Mouse (Mus musculus) small intestine, adult 2 months (tissue): ENCODE data around the gene St8sia1. TPM values are rescaled to one million over a fixed set of nuclear protein-coding genes. Genes with fewer than 3 reads are reported as not detected.
A peak's percentile ranks its signal among the peaks of the same experiment; 100 is the strongest.
"Not testable (repeated sequence)": the region's sequence is repeated elsewhere in the genome, so short reads cannot be mapped to it uniquely, and the experiment has no call there.

Source experiments
- H3K27ac ChIP-seq: fragments of 200-500 bp; 2 replicates; pipeline ENCODE4 v1.5.1; 2012; ENCODE audit warnings: low read depth, low read length, control low read depth, inconsistent platforms; ENCODE audit not compliant: insufficient read depth
- H3K27me3 ChIP-seq: fragments of 200-500 bp; 2 replicates; pipeline ENCODE4 v1.6.1; 2012; ENCODE audit warnings: mild to moderate bottlenecking, moderate library complexity, low read length, inconsistent platforms; ENCODE audit not compliant: control insufficient read depth, insufficient read depth
- H3K36me3 ChIP-seq: fragments of 200-500 bp; 2 replicates; pipeline ENCODE4 v1.6.1; 2012; ENCODE audit warnings: mild to moderate bottlenecking, low read length, control low read depth, inconsistent platforms; ENCODE audit not compliant: control insufficient read depth, insufficient read depth
- H3K4me1 ChIP-seq: fragments of 200-500 bp; 2 replicates; pipeline ENCODE4 v1.6.1; 2012; ENCODE audit warnings: low read length, inconsistent platforms, mixed read lengths; ENCODE audit not compliant: control insufficient read depth, insufficient read depth, insufficient read length
- H3K4me3 ChIP-seq: fragments of 200-500 bp; 2 replicates; pipeline ENCODE4 v1.5.1; 2012; ENCODE audit warnings: low read depth, mild to moderate bottlenecking, control low read depth, inconsistent platforms, low read length, moderate library complexity
- CTCF ChIP-seq: fragments of 200-500 bp; IDR thresholded peaks from 2 replicates; pipeline ENCODE4 v1.5.1; 2012; ENCODE audit warnings: low read depth, mild to moderate bottlenecking, control low read depth, inconsistent platforms, low read length, moderate library complexity, mixed read lengths; ENCODE audit not compliant: insufficient replicate concordance, insufficient read length; ENCODE audit errors: extremely low read depth
- POLR2A ChIP-seq: fragments of 200-500 bp; IDR thresholded peaks from 2 replicates; pipeline ENCODE4 v1.6.1; 2012; ENCODE audit warnings: low read depth, mild to moderate bottlenecking, control low read depth, inconsistent platforms, low read length, moderate library complexity
- WGBS: fragments of 180-500 bp; shearing (Covaris S2); methylation state at CpG from one replicate; pipeline ENCODE4 v1.1.7; 2018; 5-methylcytosine and 5-hydroxymethylcytosine counted together
- polyA plus RNA-seq: library from polyadenylated mRNA; depleted of rRNA; stranded (reverse); fragments of >200 nt; gene quantifications from 2 replicates; pipeline ENCODE4 v1.2.3, GENCODE M21; 2012; rRNA removed

Gene St8sia1
- polyA plus RNA-seq = 0.05 and 0.19 TPM in 2 replicates

DNA sequence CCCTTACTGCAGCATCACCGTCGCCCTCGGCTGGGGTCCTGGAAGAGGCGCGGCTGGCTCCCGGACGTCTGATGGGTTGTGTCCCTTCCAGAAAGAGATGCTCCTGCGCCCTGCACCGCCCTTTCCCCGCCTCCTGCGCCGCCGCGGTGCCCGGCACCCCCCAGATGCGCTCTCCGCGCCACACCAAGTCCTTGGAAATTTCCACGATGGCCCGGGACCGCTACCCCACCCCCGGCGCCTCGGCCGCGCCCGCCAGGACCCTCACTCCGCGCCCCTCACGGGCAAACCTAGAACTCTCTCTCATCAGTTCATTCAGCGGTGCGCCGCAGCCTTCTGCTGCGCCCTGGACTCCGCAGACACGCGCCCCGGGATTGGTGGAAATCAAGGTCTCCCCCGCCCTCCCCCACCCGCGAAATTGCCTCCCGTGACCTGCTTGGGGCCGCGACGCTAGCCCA is at the start of gene St8sia1:
TSS of gene St8sia1 (minus strand) at position 377 of the 455 bp plus-strand sequence.
- WGBS = 3% methylated on average over 45 of the region's 45 CpGs
- Histone ChIP-seq H3K27ac (no peak within 1 kb of the TSS), H3K4me3 (peak within 1 kb of the TSS; percentile 53), H3K27me3 (0 out of 2 replicates have a peak, but pooled peaks cover 3% of the 10 kb centered on the region), H3K36me3 (no peaks in the 10 kb centered on the region), H3K4me1 (no peaks in the 10 kb centered on the region)
- TF ChIP-seq CTCF = no peak
- no peak for TF ChIP-seq POLR2A

DNA sequence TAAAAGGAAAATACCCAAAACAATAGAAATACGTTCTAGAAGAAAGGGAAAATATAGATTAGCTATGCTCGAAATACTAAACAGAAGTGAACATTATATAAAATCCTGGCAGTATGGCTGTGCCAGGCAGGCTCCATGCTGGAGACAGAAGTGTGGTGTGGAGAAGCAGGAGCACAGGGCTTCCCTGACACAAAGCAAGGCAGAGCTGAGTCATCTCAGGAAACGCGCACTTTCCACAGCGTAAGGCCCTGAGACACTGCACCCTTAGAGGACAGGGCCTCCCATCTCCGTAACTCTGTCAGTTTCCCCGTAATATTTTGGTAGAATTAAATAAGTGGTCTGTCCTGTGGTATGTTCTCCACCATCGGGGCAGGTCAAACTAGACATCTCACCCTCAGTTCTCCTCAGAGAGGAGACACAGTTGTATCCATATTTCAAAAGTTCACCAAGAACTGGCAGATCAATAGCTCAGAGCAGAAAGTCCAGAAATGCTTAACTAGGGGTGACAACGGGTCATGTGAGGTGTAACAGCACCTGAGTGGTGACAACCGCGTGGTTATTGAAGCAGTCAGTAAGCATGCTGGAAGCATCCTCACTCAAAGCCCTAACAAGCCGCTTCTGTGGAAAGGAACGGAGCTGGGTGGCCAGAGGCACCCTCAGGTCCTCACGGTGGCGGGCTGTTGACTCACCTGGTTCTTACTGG is 48.4 kb upstream of the St8sia1 start:
- Histone ChIP-seq H3K36me3 (peaks cover 31% of the 10 kb centered on the region), H3K4me1 (no peaks in the 10 kb centered on the region), H3K27me3 (no peaks in the 10 kb centered on the region), H3K27ac (no peak overlapping the region), H3K4me3 (no peak overlapping the region)
- 94% methylated on average over 15 of the region's 15 CpGs for WGBS
- no peak for TF ChIP-seq CTCF
- no peak for TF ChIP-seq POLR2A

GRCm38 (mm10) chr6:143008865-143009264 is 44.6 kb upstream of the St8sia1 start:
- H3K4me1 ChIP-seq = no peaks in the 10 kb centered on the region
- H3K4me3 ChIP-seq = no peak overlapping the region
- 83% methylated on average over 5 of the region's 5 CpGs for WGBS

GRCm38 (mm10) chr6:143005209-143005608 is 41.0 kb upstream of the St8sia1 start:
- WGBS = 91% methylated on average over 9 of the region's 9 CpGs
- not testable (repeated sequence) for H3K4me1 ChIP-seq, H3K27me3 ChIP-seq, H3K27ac ChIP-seq, H3K4me3 ChIP-seq, H3K36me3 ChIP-seq

More at GRCm38 (mm10) chr6:143008865-143009264, 44.6 kb upstream of the St8sia1 start:
- Histone ChIP-seq H3K27ac (no peak overlapping the region), H3K27me3 (no peaks in the 10 kb centered on the region), H3K36me3 (peaks cover 22% of the 10 kb centered on the region)
- no peak for TF ChIP-seq CTCF
- TF ChIP-seq POLR2A = no peak

DNA sequence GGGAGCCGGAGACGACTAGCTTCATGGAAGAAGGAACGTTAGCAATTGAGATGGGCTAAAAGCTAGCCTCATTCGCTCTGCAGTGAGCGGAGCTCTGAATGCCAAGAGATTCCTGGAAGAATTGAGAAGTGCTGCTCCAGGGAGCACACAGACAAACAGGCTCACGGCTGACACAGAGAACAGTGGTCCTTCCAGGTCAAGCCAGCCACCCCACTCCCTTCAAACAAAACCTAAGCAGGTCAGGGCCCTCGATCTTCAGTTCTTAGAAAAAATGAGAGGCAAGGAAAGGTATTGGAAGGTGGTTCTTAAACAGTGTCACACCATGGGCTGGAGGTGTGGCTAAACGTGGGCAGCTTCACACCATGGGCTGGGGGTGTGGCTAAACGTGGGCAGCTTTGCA is 40.5 kb upstream of the St8sia1 start:
- H3K27ac ChIP-seq = no peak overlapping the region
- no peak overlapping the region for H3K4me3 ChIP-seq
- no peaks in the 10 kb centered on the region for H3K36me3 ChIP-seq
- TF ChIP-seq CTCF (no peak), POLR2A (no peak)
- H3K27me3 ChIP-seq = no peaks in the 10 kb centered on the region
- no peaks in the 10 kb centered on the region for H3K4me1 ChIP-seq
- WGBS = 76% methylated on average over 9 of the region's 9 CpGs

- peaks cover 2% of the 10 kb centered on the region; the same call in 1 of the 2 replicates for H3K4me1 ChIP-seq
- no peaks in the 10 kb centered on the region for H3K27me3 ChIP-seq
- TF ChIP-seq CTCF (no peak), POLR2A (no peak)
- WGBS = 49% methylated on average over 12 of the region's 12 CpGs
- H3K4me3 ChIP-seq = no peak overlapping the region
- H3K27ac ChIP-seq = no peak overlapping the region
- no peaks in the 10 kb centered on the region for H3K36me3 ChIP-seq
Measured at GRCm38 (mm10) chr6:142998221-142998999, 34.2 kb upstream of the St8sia1 start.

DNA sequence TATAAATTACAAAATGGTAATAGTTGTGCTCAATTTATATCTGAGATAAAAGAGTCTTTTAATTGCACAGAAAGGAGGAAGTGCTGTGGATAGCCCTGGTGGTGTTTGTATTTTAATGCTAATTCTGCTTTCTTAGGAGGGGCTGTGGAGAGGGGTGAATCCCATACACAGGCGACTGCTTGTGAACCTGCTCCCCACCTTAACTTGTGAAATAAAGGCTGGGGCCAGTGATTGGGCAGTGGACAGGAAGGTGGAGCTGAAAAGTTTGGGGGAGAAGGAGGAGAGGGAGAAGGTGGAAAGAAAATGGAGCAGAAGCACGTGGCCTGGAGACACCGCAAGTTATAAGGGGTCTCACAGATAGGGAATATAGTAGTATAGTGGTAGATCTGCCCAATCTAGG is 32.6 kb upstream of the St8sia1 start:
- TF ChIP-seq CTCF (no peak), POLR2A (no peak)
- Histone ChIP-seq H3K36me3 (no peaks in the 10 kb centered on the region), H3K4me1 (peaks cover 2% of the 10 kb centered on the region; the same call in 1 of the 2 replicates), H3K27ac (no peak overlapping the region), H3K27me3 (no peaks in the 10 kb centered on the region), H3K4me3 (no peak overlapping the region)
- 89% methylated on average over 3 of the region's 3 CpGs for WGBS
